Mouse (Mus musculus) cerebellum, adult 2 months (tissue): ENCODE measurements at regions not wholly inside any gene's neighbourhood (a gene's known extent, or its start where the extent isn't known, plus 50 kb on each side); places are given as distances from the start of the nearest gene placed in this dataset.
"Not testable (repeated sequence)": the region's sequence is repeated elsewhere in the genome, so short reads cannot be mapped to it uniquely, and the experiment has no call there.

Experiments used
- DNase-seq, 2 experiments: peaks; one replicate each; pipeline ENCODE4 v3.0.0; 2021
- H3K27ac ChIP-seq: fragments of 200-500 bp; 2 replicates; pipeline ENCODE4 v1.5.1; 2012; ENCODE audit warnings: low read length, control low read depth, inconsistent platforms; ENCODE audit not compliant: insufficient read depth
- H3K27me3 ChIP-seq: fragments of 200-500 bp; 2 replicates; pipeline ENCODE4 v1.6.1; 2012; ENCODE audit warnings: inconsistent platforms, mild to moderate bottlenecking, low read length, moderate library complexity; ENCODE audit not compliant: control insufficient read depth, insufficient read depth
- H3K4me1 ChIP-seq: fragments of 200-500 bp; 2 replicates; pipeline ENCODE4 v1.6.1; 2011; ENCODE audit warnings: low read length; ENCODE audit not compliant: control insufficient read depth, insufficient read depth
- H3K4me3 ChIP-seq: fragments of 200-500 bp; replicated peaks from 2 replicates; pipeline ENCODE3; 2011; ENCODE audit warnings: mild to moderate bottlenecking, low read depth, low read length, control low read depth; ENCODE audit not compliant: insufficient read depth
- CTCF ChIP-seq: fragments of 200-500 bp; IDR thresholded peaks from 2 replicates; pipeline ENCODE4 v1.5.1; 2011; ENCODE audit warnings: low read depth, mild to moderate bottlenecking, control low read depth, low read length, moderate library complexity, borderline replicate concordance; ENCODE audit not compliant: insufficient read depth
- POLR2A ChIP-seq: fragments of 200-500 bp; IDR thresholded peaks from 2 replicates; pipeline ENCODE4 v1.6.1; 2011; ENCODE audit warnings: low read length, control low read depth, borderline replicate concordance; ENCODE audit not compliant: insufficient read depth
- WGBS: fragments of 180-500 bp; shearing (Covaris S2); methylation state at CpG from one replicate; pipeline ENCODE4 v1.1.7; 2018; 5-methylcytosine and 5-hydroxymethylcytosine counted together

- 86% methylated on average over 5 of the region's 5 CpGs for WGBS
- H3K4me3 ChIP-seq, H3K27me3 ChIP-seq, H3K4me1 ChIP-seq, H3K27ac ChIP-seq, DNase-seq: not testable (repeated sequence)
Measured at GRCm38 (mm10) chr14:19217916-19218315, 200.8 kb downstream of the Gm21738 start.

GRCm38 (mm10) chr14:19208507-19208906 is 210.2 kb downstream of the Gm21738 start:
- no peaks in the 10 kb centered on the region for H3K27me3 ChIP-seq
- TF ChIP-seq POLR2A (no peak), CTCF (no peak)
- no peak for DNase-seq
- no peak overlapping the region for H3K27ac ChIP-seq
- no peaks in the 10 kb centered on the region for H3K4me1 ChIP-seq
- H3K4me3 ChIP-seq = no peak overlapping the region
- 82% methylated on average over 4 of the region's 4 CpGs for WGBS

- WGBS = 68% methylated on average over 9 of the region's 9 CpGs
- not testable (repeated sequence) for H3K4me3 ChIP-seq, H3K4me1 ChIP-seq, H3K27ac ChIP-seq, H3K27me3 ChIP-seq, DNase-seq
Measured at GRCm38 (mm10) chr14:19180203-19180602, 238.5 kb downstream of the Gm21738 start.

- not testable (repeated sequence) for DNase-seq, H3K27me3 ChIP-seq, H3K4me1 ChIP-seq, H3K27ac ChIP-seq, H3K4me3 ChIP-seq
- 28% methylated on average over 3 of the region's 3 CpGs for WGBS
Measured at GRCm38 (mm10) chr14:19178060-19178459, 240.7 kb downstream of the Gm21738 start.

- H3K27me3 ChIP-seq = no peaks in the 10 kb centered on the region
- no peak for DNase-seq
- no peaks in the 10 kb centered on the region for H3K4me1 ChIP-seq
- H3K4me3 ChIP-seq = no peak overlapping the region
- WGBS = 10% methylated on average over 2 of the region's 2 CpGs
- TF ChIP-seq POLR2A (no peak), CTCF (peak; percentile 23; the same call in 1 of the 2 replicates)
- H3K27ac ChIP-seq = no peak overlapping the region
Measured at GRCm38 (mm10) chr14:19175288-19175687, 243.4 kb downstream of the Gm21738 start.

GRCm38 (mm10) chr14:19170300-19171022 is 248.3 kb downstream of the Gm21738 start:
- H3K4me1 ChIP-seq, H3K27ac ChIP-seq, DNase-seq, H3K4me3 ChIP-seq, H3K27me3 ChIP-seq: not testable (repeated sequence)
- WGBS = 70% methylated on average over 4 of the region's 4 CpGs

- no peak overlapping the region for H3K27ac ChIP-seq
- no peaks in the 10 kb centered on the region for H3K4me1 ChIP-seq
- H3K4me3 ChIP-seq = no peak overlapping the region
- H3K27me3 ChIP-seq = no peaks in the 10 kb centered on the region
- no peak for DNase-seq
- TF ChIP-seq POLR2A = no peak
- no peak for TF ChIP-seq CTCF
Measured at GRCm38 (mm10) chr14:19166821-19167220, 251.9 kb downstream of the Gm21738 start.

- not testable (repeated sequence) for H3K4me3 ChIP-seq, H3K27ac ChIP-seq, DNase-seq, H3K4me1 ChIP-seq, H3K27me3 ChIP-seq
- WGBS = 79% methylated on average over 6 of the region's 6 CpGs
Measured at GRCm38 (mm10) chr14:19139875-19140274, 245.8 kb upstream of the Ube2e2 start.

GRCm38 (mm10) chr14:19131532-19131931 is 237.5 kb upstream of the Ube2e2 start:
- TF ChIP-seq CTCF (no peak), POLR2A (no peak)
- Histone ChIP-seq H3K27me3 (no peaks in the 10 kb centered on the region), H3K4me1 (no peaks in the 10 kb centered on the region), H3K27ac (no peak overlapping the region), H3K4me3 (no peak overlapping the region)
- no peak for DNase-seq
- WGBS = 49% methylated on average over 1 of the region's 1 CpGs
